9 mouse cellular contexts compared by ENCODE assay signal in the genomic region with DNA sequence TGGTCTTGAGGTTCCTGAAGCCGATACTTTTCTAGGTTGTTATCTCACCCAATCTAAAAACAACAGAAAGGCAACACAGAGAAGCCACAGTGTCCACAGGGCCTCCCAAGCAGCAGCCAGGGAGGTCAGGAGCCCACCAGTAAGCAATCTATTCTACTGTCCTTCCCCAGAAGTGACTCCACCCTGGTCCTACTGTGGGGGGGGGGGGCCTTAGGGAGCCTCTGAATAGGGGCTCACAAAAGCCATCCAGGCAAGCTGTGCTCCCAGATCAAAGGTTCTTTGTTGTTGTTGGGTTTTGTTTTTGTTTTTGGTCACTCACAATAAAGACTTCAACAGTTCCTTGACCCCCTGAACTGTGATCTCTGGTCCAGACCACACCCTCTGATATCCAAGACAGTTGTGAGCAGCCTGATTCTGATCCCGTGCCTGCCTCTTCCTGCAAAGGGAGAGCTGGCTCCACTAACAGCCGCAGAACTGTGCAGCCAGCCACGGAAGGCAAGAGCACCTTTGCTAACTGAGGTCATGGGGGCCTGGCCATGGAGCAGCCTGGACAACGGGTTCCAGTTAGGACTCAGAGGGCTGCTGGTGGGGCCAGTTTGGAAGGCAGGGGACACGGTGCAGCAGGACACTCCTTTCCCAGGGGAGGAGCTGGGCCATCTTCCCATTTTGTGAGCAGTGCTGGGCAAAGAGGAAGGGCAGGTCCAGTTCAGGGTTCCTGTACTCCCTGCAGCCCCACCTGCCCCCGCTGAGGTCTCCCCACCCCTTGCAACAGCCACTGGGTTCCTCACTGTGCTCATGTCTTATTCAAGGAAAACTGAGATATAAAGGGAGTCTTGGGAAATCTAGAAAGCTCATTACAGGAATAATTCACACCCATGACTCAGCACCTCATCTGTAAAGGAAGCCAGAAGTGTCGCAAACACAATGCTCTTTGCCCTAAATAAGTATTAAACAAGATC. TPM values are rescaled to one million over a fixed set of nuclear protein-coding genes. Genes with fewer than 3 reads are reported as not detected.
DNase-seq lines count a peak whose midpoint lies in the region; ATAC-seq and TF ChIP-seq lines count a peak whose summit lies in the region.
"Had no signal": no experiment of that assay in that cellular context is flagged by ENCODE, and none has a peak within 500 bp of the region (broad histone marks: within the 10 kb centered on the region; RNA-seq: fewer than 3 reads in every experiment).

No protein-coding gene starts in this region.

- intact Hi-C loops in heart, postnatal 14 days (cut with DNase I) = loop anchor here (2.0 kb wide), 1 partner anchor 17 kb away; no protein-coding TSS in a partner anchor

- TF ChIP-seq CTCF in layer of hippocampus, adult 2 months (conservative IDR thresholded peaks at IDR 0.05) = no peak

- H3K4me2 ChIP-seq in myocyte (ENCODE audit: low read depth) = peak overlapping the region; percentile 38
- H3K4me2 ChIP-seq: stomach, embryonic 15.5 days had no signal

- H3K79me2 ChIP-seq in myocyte (ENCODE audit: control insufficient read depth, insufficient read depth) = no peaks in the 10 kb centered on the region

- no peaks in the 10 kb centered on the region for H3K36me3 ChIP-seq in myocyte (ENCODE audit: control insufficient read depth, insufficient read depth)
- H3K36me3 ChIP-seq: stomach, embryonic 15.5 days had no signal

- no peak overlapping the region for H3K4me3 ChIP-seq in layer of hippocampus, adult 2 months
- H3K4me3 ChIP-seq in myocyte = no peak overlapping the region
- H3K4me3 ChIP-seq: stomach, embryonic 15.5 days had no signal

- no peaks in the 10 kb centered on the region for H3K27me3 ChIP-seq in myocyte (ENCODE audit: control insufficient read depth, insufficient read depth, insufficient read length)
- H3K27me3 ChIP-seq: stomach, embryonic 15.5 days had no signal

- H3K27ac ChIP-seq in layer of hippocampus, adult 2 months = peak overlapping the region; percentile 82
- H3K27ac ChIP-seq: stomach, embryonic 15.5 days had no signal

- TF ChIP-seq POLR2A in myocyte (IDR thresholded peaks at IDR 0.05; ENCODE audit: insufficient read length, low read depth) = no peak

- peak; percentile 66 for ATAC-seq in common myeloid progenitor, adult 5-6 weeks (replicated peaks; ENCODE audit: low read depth, poor library complexity, severe bottlenecking)

- DNase-seq in layer of hippocampus, adult 2 months (ENCODE audit: low spot score in 2 of 2) = no peak
- no peak for DNase-seq in layer of hippocampus, postnatal 36 days
- DNase-seq in heart, postnatal 14 days = peak; percentile 75 to 84
- DNase-seq in kidney, postnatal 4 days = peak; percentile 49 to 72
- no peak for DNase-seq in right cerebral cortex, postnatal 36 days (ENCODE audit: low spot score in 2 of 2)
- no peak for DNase-seq in thymus, adult 18-20 months

- H3ac ChIP-seq in myocyte (ENCODE audit: control insufficient read depth, insufficient read length) = no peak overlapping the region

TF ChIP-seq in myocyte, 11 proteins besides CTCF, POLR2A, EP300 and RAD21:
- TF ChIP-seq E2F4 (IDR thresholded peaks at IDR 0.05; ENCODE audit: insufficient read depth) = no peak
- no peak for TF ChIP-seq MYOG (IDR thresholded peaks at IDR 0.05; ENCODE audit: control insufficient read depth in 1 of 3, insufficient read depth in 1 of 3, insufficient read length in 2 of 3, low read depth in 2 of 3)
- no peak for TF ChIP-seq MYOD1 (IDR thresholded peaks at IDR 0.05; ENCODE audit: control insufficient read depth in 1 of 3, insufficient read length in 2 of 3, low read depth in 2 of 3)

RNA-seq across cellular contexts. Expression of gene Nfkbia, which starts 18.9 kb away (rescaled TPM):
- total RNA-seq in layer of hippocampus, adult 2 months (2021) = 10 to 100 TPM; 28.1 to 42.5 TPM
- total RNA-seq in layer of hippocampus, postnatal 36 days (2021) = 10 to 100 TPM; 36.5 to 44.3 TPM
- 53.1 and 54.6 TPM in 2 replicates for total RNA-seq in common myeloid progenitor, adult 5-6 weeks (2017)
- total RNA-seq in heart, postnatal 14 days (2021) = 10 to 100 TPM; 69.4 to 81.5 TPM
- 18.0 TPM for polyA plus RNA-seq in myocyte (2012; fragmentation: generic; extraction: Trizol)

Comparison
In these comparisons a context has a peak if more than half of its experiments do, and no peak if none do; other contexts are left out.
1. DNase-seq: peak in heart, postnatal 14 days (2 of 2) and kidney, postnatal 4 days (2 of 2); none in layer of hippocampus, adult 2 months (0 of 2), layer of hippocampus, postnatal 36 days (0 of 2), right cerebral cortex, postnatal 36 days (0 of 2) and thymus, adult 18-20 months (0 of 2).